Mouse (Mus musculus) ES-E14 (cell line): ENCODE results near the gene Pcnx2.

Experiments used
- CHD2 ChIP-seq: IDR thresholded peaks from 2 replicates; pipeline ENCODE4 v1.6.1; 2014; ENCODE audit warnings: mild to moderate bottlenecking, low read depth, low read length, inconsistent platforms
- ZC3H11A ChIP-seq: IDR thresholded peaks from 2 replicates; pipeline ENCODE4 v1.6.1; 2012; ENCODE audit warnings: low read depth, mild to moderate bottlenecking, inconsistent platforms, low read length, borderline replicate concordance
- ZNF384 ChIP-seq: IDR thresholded peaks from 2 replicates; pipeline ENCODE4 v1.6.1; 2012; ENCODE audit warnings: low read depth, low read length, inconsistent platforms

DNA sequence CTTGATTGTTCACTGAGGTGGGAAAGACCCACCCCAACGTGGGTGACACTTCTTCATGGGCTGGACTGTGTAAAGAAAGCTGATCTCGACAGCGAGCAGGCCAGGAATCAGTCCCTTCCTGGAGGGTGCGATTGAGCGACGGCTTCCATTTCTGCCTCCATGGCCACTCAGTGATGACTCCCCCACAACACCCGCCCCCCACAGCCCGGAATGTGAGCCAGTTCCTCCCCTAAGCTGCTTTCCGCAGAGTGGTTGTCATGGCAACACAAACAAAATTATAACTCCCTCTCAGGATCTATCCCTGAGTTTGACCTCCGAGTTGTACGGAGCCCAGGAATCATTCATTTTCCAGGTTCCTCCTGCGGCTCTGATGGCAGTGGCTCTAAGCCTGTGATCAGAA, 91.7 kb downstream of the Pcnx2 start:
- TF ChIP-seq ZC3H11A (no peak), ZNF384 (no peak), CHD2 (no peak)
